Mouse (Mus musculus): Measurements from ENCODE around the gene Sppl2c. TPM values are rescaled to one million over a fixed set of nuclear protein-coding genes. Genes with fewer than 3 reads are reported as not detected.

Sppl2c gene
- not detected for total RNA-seq (2023)

DNA sequence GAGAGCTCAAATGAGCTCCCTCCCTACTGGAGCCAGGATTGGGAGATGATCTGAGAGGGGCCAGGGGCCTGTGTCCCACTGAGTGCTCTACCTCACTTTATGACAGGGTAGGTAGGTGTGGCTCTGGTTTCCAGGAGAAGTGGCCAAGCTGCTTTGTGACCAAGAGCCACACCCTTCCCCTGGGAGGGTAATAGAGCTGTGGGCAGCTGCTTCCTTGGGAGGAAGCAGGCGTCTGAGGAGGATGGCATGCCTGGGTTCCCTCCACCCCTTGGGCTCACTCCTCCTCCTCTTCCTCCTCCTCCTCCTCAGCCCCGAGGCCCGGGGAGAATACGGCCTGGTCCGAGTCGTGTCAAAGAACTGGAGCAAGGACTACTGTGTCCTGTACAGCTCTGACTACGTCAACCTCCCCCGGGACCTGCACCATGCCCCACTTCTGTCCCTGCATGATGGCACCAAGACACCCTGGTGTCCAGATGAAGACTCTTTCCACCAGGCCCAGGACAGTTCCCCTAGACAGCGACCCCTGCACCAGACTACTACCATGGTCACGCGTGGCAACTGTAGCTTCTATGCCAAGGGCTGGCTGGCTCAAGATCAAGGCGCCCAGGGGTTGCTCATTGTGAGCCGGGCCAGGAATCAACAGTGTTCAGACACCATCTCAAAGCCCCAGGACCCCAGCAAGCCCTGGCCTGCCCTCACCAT is at the start of gene Sppl2c:
Gene Sppl2c, plus strand, starts transcription at position 193 of the 702 bp plus-strand sequence.

DNA sequence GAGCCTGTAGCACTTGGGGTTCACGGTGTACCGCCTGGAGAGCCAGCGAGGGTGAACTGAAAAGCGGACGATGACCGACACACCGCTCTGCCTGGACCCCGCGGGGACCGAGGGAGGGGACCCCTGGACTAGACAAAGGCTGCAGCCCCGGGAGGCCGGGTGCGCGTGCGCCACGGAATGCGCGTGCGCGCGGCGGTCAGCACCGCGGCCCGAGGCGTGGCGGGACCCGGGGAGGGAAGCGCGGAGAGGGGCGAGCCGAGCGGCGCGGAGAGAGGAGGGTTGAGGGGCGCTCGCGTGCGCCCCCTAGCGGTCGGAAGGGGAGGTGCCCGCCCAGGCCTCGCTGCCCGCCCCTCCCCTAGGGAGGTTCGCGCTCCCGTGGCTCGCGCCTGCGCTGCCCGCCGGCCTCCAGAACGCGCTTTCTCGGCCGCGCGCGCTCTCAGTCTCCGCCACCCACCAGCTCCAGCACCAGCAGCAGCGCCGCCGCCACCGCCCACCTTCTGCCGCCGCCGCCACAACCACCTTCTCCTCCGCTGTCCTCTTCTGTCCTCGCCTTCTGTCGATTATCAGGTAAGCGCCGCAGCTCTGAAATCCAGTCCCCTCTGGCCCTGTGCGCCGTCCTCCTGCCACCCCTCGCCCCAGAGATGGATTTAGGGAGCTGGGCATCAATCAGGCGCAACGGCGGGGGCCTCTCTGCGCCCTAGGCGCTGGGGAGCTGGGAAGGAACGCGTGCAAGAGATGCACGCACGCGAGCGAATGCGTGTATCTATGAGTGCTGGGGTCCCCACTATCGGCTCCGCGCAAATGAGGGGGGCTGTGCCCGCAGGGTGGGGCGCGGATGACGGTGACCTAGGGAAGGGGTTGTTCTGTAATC is 45.1 kb downstream of the Sppl2c start, which contains the start of gene Mapt:
Gene Mapt, plus strand, starts transcription at position 350 of the 871 bp plus-strand sequence.

Other genes with a start within 250 kb of the Sppl2c start
- gene Nsf, start 232.3 kb upstream of the Sppl2c start, total RNA-seq (2023) = 10 to 100 TPM; 89.7 to 91.7 TPM
- 10 to 100 TPM; 17.4 to 18.2 TPM for gene Arf2, start 219.6 kb upstream of the Sppl2c start, total RNA-seq (2023)
- gene Crhr1, start 53.5 kb upstream of the Sppl2c start, total RNA-seq (2023) = not detected
- under 1 TPM in 1 of 2 experiments, not detected in 1; 0.15 TPM for gene Mapt, start 45.1 kb downstream of the Sppl2c start, total RNA-seq (2023)